Mouse (Mus musculus) ovary, adult 18-20 months (tissue): ENCODE results near the gene Ncln.

ENCODE experiments used
- DNase-seq: peaks from one replicate; pipeline ENCODE4 v3.0.0; 2022; ENCODE audit warnings: low spot score, mixed read lengths

Ncln gene

GRCm38 (mm10) chr10:81496264-81496901 lies at the start of gene Ncln:
Gene Ncln (minus strand): TSS chr10:81496392.
- peak; percentile 96 for DNase-seq

- DNase-seq, result peak; percentile 99
Observed at GRCm38 (mm10) chr10:81545161-81545747, 49.1 kb upstream of the Ncln start, which contains the start of gene Gna11. Gene Gna11 (minus strand): TSS chr10:81545190.

- no peak for DNase-seq
Observed at GRCm38 (mm10) chr10:81544296-81545160, 48.3 kb upstream of the Ncln start.

- DNase-seq, result no peak
Observed at GRCm38 (mm10) chr10:81543633-81544032, 47.4 kb upstream of the Ncln start.

- DNase-seq, result no peak
Observed at GRCm38 (mm10) chr10:81542727-81543460, 46.7 kb upstream of the Ncln start.

- no peak for DNase-seq
Observed at GRCm38 (mm10) chr10:81541803-81542202, 45.6 kb upstream of the Ncln start.

- no peak for DNase-seq
Observed at GRCm38 (mm10) chr10:81541363-81541762, 45.2 kb upstream of the Ncln start.

- no peak for DNase-seq
Observed at GRCm38 (mm10) chr10:81538321-81539048, 42.3 kb upstream of the Ncln start.

- DNase-seq, result no peak
Observed at GRCm38 (mm10) chr10:81537429-81537828, 41.2 kb upstream of the Ncln start.

GRCm38 (mm10) chr10:81536734-81537133 lies 40.5 kb upstream of the Ncln start:
- DNase-seq, result no peak

- no peak for DNase-seq
Observed at GRCm38 (mm10) chr10:81534826-81535225, 38.6 kb upstream of the Ncln start.

GRCm38 (mm10) chr10:81526779-81527178 lies 30.6 kb upstream of the Ncln start:
- no peak for DNase-seq

GRCm38 (mm10) chr10:81525017-81525694 lies 29.0 kb upstream of the Ncln start:
- no peak for DNase-seq

GRCm38 (mm10) chr10:81524051-81524605 lies 27.9 kb upstream of the Ncln start, which contains the start of gene Gna15:
Gene Gna15 (minus strand): TSS chr10:81524225.
- DNase-seq, result no peak

- no peak for DNase-seq
Observed at GRCm38 (mm10) chr10:81523570-81523969, 27.4 kb upstream of the Ncln start.

GRCm38 (mm10) chr10:81523142-81523541 lies 26.9 kb upstream of the Ncln start:
- DNase-seq, result no peak

GRCm38 (mm10) chr10:81519978-81520365 lies 23.8 kb upstream of the Ncln start:
- no peak for DNase-seq

- DNase-seq, result no peak
Observed at GRCm38 (mm10) chr10:81519227-81519977, 23.2 kb upstream of the Ncln start.

GRCm38 (mm10) chr10:81518546-81518945 lies 22.4 kb upstream of the Ncln start:
- no peak for DNase-seq

- DNase-seq, result no peak
Observed at GRCm38 (mm10) chr10:81517227-81517626, 21.0 kb upstream of the Ncln start.
